Mouse (Mus musculus) layer of hippocampus, adult 6 months (tissue): ENCODE measurements around the gene Gm9376. TPM values are rescaled to one million over a fixed set of nuclear protein-coding genes. Genes with fewer than 3 reads are reported as not detected.

Experiments used
- long read RNA-seq, 2 experiments: library from polyadenylated mRNA; unstranded; transcript quantifications; one replicate each; pipeline ENCODE4 v2.0.0; 2019 to 2020
- microRNA-seq: library from miRNA; unstranded; fragments of <30 nt; microRNA quantifications from one replicate; pipeline ENCODE4 v1.2.0, GENCODE M21; 2020
- polyA plus RNA-seq: library from polyadenylated mRNA; unstranded; fragments of <200 nt; fragmentation: Nextera tagmentation; gene quantifications from 2 replicates; pipeline ENCODE4 v1.2.3, GENCODE M21; 2021

Gene Gm9376
- polyA plus RNA-seq: not detected in 2 replicates
- long read RNA-seq, experiment 1: 0 reads
- long read RNA-seq, experiment 2: 0 reads

DNA sequence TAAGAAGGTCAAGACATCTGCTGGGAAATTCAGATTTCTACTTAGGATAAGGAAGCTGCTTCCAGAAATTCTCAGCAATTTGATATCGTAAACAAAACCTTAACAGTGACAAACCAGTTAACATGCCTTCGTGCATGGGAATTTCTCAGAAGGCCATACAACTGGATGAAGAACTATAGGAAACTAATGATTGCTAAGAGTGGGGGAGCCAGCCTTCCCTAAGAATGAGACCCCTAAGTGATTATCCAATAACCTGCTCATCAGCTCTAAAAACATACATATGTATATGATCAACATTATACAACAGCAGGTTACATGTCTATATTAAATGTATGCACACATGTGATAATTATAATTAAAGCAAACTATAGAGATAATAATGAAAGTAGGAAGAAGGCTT, at the start of gene Gm9376:
Gene Gm9376, plus strand, starts transcription at position 301 of the 400 bp plus-strand sequence.

DNA sequence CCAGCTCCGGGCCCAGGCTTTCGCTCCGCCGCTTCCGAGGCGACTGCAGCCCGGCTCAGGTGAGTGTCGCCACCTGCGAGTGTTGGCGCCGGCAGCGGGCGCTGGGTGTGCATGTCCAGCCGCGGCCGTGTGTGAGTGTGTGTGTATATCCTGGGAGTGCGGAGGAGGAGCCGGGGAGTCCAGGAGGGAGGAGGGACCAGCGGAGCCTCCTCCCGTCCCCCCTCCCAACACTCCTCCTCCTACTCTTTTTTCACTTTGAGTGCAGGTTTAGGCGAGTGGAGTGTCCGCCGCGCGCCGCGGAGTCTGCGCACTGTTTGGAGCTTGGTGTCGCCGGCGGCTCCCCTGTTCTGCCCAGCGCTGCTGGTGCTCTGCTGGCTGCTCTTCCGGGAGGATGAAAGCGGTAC, 29.9 kb upstream of the Gm9376 start, which contains the start of gene Sox21:
Gene Sox21, minus strand, starts transcription at position 145 of the 404 bp plus-strand sequence.

Small RNA genes within 50 kb of the gene (microRNA-seq; reads per million reads assigned to microRNA genes)
- not detected for gene Mir6241

Other genes starting within 250 kb of the Gm9376 start
- 1.2 and 2.8 TPM in 2 replicates for gene Dct, start 214.7 kb upstream of the Gm9376 start, polyA plus RNA-seq
- gene Tgds, start 134.2 kb upstream of the Gm9376 start, polyA plus RNA-seq: 6.2 and 8.1 TPM in 2 replicates
- 23.2 and 25.8 TPM in 2 replicates for gene Gpr180, start 129.8 kb upstream of the Gm9376 start, polyA plus RNA-seq
- 1.1 and 1.5 TPM in 2 replicates for gene Sox21, start 29.9 kb upstream of the Gm9376 start, polyA plus RNA-seq